Mouse (Mus musculus): ENCODE results near the gene Scfd2. TPM values are rescaled to one million over a fixed set of nuclear protein-coding genes. Genes with fewer than 3 reads are reported as not detected.

Scfd2 gene
- polyA plus RNA-seq, 1 experiment from 2014 or later, result 14.9 TPM

DNA sequence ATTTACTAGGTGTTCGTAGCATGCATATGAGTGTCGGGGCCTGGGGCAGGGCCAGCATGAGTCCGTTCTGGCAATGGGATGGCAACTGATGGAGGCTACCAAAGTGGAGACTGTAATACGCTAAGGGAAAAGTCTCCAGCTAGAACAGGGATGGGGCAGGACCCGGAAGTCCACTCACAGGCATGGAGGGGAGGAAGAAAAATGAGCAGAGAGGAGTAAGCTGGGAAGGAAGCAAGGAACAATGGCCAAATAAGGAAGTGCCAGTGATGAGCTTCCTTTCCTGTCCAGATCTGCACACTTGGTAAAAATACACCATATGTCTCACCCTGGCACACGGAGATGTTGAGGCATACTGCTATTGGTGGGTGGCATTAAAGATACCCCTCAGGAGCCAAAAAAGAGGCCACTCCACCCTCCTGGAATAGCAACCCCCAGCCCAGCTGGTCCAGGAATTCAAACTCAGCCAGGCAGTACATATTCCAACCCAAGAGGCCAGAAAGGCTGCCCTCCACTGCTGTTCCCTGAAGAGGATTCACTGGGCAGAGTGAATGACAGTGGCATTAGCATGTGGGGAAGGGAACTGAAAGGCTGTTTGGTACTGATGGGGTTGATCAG lies 278.8 kb downstream of the Scfd2 start:
- Histone ChIP-seq H3K4me3 (ENCODE audit: low read depth, low read length) (no peak overlapping the region), H3K36me3 (replicated peaks; ENCODE audit: control insufficient read depth, insufficient read depth, low read depth, low read length) (no peaks in the 10 kb centered on the region), H3K4me2 (ENCODE audit: low read depth, low read length) (no peak overlapping the region), H3K9me3 (replicated peaks; ENCODE audit: control insufficient read depth, low read length) (no peaks in the 10 kb centered on the region), H3K27me3 (ENCODE audit: control insufficient read depth, insufficient read depth, low read length) (no peaks in the 10 kb centered on the region), H3K9ac (replicated peaks; ENCODE audit: low read length) (no peak overlapping the region), H3K27ac (replicated peaks; ENCODE audit: low read depth, low read length) (no peak overlapping the region), H3K4me1 (ENCODE audit: control insufficient read depth, insufficient read depth, low read length) (peaks cover 2% of the 10 kb centered on the region; the same call in 1 of the 2 replicates)
- ATAC-seq (replicated peaks; ENCODE audit: insufficient number of reproducible peaks, low FRiP score, low TSS enrichment, low read depth) (no peak), DNase-seq (ENCODE audit: low spot score) (no peak)
- WGBS, result 79% methylated on average over 6 of the region's 6 CpGs

DNA sequence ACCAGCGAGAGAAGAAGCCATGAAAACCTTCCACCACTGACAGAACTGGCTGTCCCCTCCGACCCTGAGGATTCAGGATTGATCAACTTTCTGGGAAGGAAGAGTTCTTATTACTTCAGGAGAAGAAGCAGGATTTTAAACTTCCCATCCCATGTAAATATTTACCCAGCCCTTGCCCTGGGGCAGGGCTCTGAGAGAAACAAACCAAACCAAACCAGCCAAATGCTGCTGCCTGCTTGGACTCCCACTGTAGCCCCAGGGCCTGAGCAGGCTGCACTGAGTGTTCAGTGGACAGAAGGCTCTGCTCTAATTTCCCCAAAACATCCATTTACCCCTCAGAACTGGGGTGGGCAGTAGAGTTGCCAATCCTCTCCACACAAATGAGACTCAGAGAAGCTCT lies 280.6 kb downstream of the Scfd2 start:
- Histone ChIP-seq H3K4me3 (ENCODE audit: low read depth, low read length) (no peak overlapping the region), H3K9me3 (replicated peaks; ENCODE audit: control insufficient read depth, low read length) (no peaks in the 10 kb centered on the region), H3K9ac (replicated peaks; ENCODE audit: low read length) (no peak overlapping the region), H3K4me2 (ENCODE audit: low read depth, low read length) (no peak overlapping the region), H3K27me3 (ENCODE audit: control insufficient read depth, insufficient read depth, low read length) (no peaks in the 10 kb centered on the region), H3K4me1 (ENCODE audit: control insufficient read depth, insufficient read depth, low read length) (peaks cover 2% of the 10 kb centered on the region), H3K36me3 (replicated peaks; ENCODE audit: control insufficient read depth, insufficient read depth, low read depth, low read length) (no peaks in the 10 kb centered on the region), H3K27ac (replicated peaks; ENCODE audit: low read depth, low read length) (no peak overlapping the region)
- DNase-seq (ENCODE audit: low spot score), result no peak
- 54% methylated on average over 2 of the region's 2 CpGs for WGBS
- no peak for ATAC-seq (replicated peaks; ENCODE audit: insufficient number of reproducible peaks, low FRiP score, low TSS enrichment, low read depth)

GRCm38 (mm10) chr5:74250308-74250707 lies 281.3 kb downstream of the Scfd2 start:
- Histone ChIP-seq H3K27ac (replicated peaks; ENCODE audit: low read depth, low read length) (0 out of 2 replicates have a peak overlapping the region, but pooled peaks have one; percentile 4), H3K4me1 (ENCODE audit: control insufficient read depth, insufficient read depth, low read length) (peaks cover 2% of the 10 kb centered on the region), H3K4me3 (ENCODE audit: low read depth, low read length) (no peak overlapping the region), H3K9me3 (replicated peaks; ENCODE audit: control insufficient read depth, low read length) (no peaks in the 10 kb centered on the region), H3K27me3 (ENCODE audit: control insufficient read depth, insufficient read depth, low read length) (no peaks in the 10 kb centered on the region), H3K9ac (replicated peaks; ENCODE audit: low read length) (no peak overlapping the region), H3K36me3 (replicated peaks; ENCODE audit: control insufficient read depth, insufficient read depth, low read depth, low read length) (no peaks in the 10 kb centered on the region), H3K4me2 (ENCODE audit: low read depth, low read length) (no peak overlapping the region)
- 44% methylated on average over 7 of the region's 7 CpGs for WGBS
- no peak for DNase-seq (ENCODE audit: low spot score)
- no peak for ATAC-seq (replicated peaks; ENCODE audit: insufficient number of reproducible peaks, low FRiP score, low TSS enrichment, low read depth)

DNA sequence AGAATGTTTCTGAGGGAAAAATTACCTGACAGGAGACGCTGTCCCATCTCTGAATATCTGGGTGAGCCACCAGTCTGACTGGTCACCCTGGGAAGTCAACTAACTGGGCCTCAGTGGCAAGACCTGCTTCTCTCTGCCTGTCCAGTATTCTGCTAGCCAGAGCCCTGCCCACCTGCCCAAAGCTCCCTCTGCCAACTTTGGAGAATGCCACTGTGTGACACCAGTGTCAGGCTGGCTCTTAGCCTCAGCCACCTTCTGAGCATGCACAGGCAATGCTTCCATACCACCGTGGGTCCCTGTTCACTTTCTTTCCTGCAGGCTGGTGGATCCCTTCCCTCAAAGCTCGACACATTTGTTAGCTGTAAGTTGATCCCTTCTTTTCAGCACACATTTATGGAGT lies 281.8 kb downstream of the Scfd2 start:
- Histone ChIP-seq H3K9me3 (replicated peaks; ENCODE audit: control insufficient read depth, low read length) (no peaks in the 10 kb centered on the region), H3K27ac (replicated peaks; ENCODE audit: low read depth, low read length) (0 out of 2 replicates have a peak overlapping the region, but pooled peaks have one; percentile 4), H3K27me3 (ENCODE audit: control insufficient read depth, insufficient read depth, low read length) (no peaks in the 10 kb centered on the region), H3K4me3 (ENCODE audit: low read depth, low read length) (no peak overlapping the region), H3K4me2 (ENCODE audit: low read depth, low read length) (no peak overlapping the region), H3K9ac (replicated peaks; ENCODE audit: low read length) (no peak overlapping the region), H3K4me1 (ENCODE audit: control insufficient read depth, insufficient read depth, low read length) (peaks cover 2% of the 10 kb centered on the region), H3K36me3 (replicated peaks; ENCODE audit: control insufficient read depth, insufficient read depth, low read depth, low read length) (no peaks in the 10 kb centered on the region)
- no peak for ATAC-seq (replicated peaks; ENCODE audit: insufficient number of reproducible peaks, low FRiP score, low TSS enrichment, low read depth)
- no peak for DNase-seq (ENCODE audit: low spot score)
- WGBS, result 57% methylated on average over 3 of the region's 3 CpGs

GRCm38 (mm10) chr5:74246971-74247370 lies 284.6 kb downstream of the Scfd2 start:
- Histone ChIP-seq H3K27ac (replicated peaks; ENCODE audit: low read depth, low read length) (no peak overlapping the region), H3K9me3 (replicated peaks; ENCODE audit: control insufficient read depth, low read length) (no peaks in the 10 kb centered on the region), H3K9ac (replicated peaks; ENCODE audit: low read length) (no peak overlapping the region), H3K4me2 (ENCODE audit: low read depth, low read length) (no peak overlapping the region), H3K27me3 (ENCODE audit: control insufficient read depth, insufficient read depth, low read length) (no peaks in the 10 kb centered on the region), H3K4me3 (ENCODE audit: low read depth, low read length) (no peak overlapping the region), H3K4me1 (ENCODE audit: control insufficient read depth, insufficient read depth, low read length) (peaks cover 2% of the 10 kb centered on the region), H3K36me3 (replicated peaks; ENCODE audit: control insufficient read depth, insufficient read depth, low read depth, low read length) (no peaks in the 10 kb centered on the region)
- WGBS, result 83% methylated on average over 3 of the region's 3 CpGs
- no peak for DNase-seq (ENCODE audit: low spot score)
- ATAC-seq (replicated peaks; ENCODE audit: insufficient number of reproducible peaks, low FRiP score, low TSS enrichment, low read depth), result no peak

DNA sequence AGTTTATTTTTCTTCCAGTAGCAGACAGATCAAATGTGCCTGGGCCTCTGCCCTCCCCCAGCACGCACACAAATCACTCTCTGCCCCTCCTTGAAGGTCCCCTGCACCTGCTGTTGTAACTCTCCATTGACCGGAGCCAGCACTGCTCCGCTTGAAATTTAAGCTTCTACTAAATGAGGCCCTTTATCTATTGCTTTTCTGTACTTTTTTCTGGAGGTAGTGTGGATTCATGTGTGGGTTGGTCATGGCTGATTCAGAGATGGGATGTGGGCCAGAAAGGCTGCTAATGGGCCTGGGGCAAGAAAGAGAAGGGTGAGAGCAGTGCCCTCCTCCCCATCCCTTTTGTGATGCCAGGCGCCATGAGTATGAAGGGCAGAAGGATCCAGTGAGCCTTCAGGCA lies 285.1 kb downstream of the Scfd2 start:
- no peak overlapping the region for H3K27ac ChIP-seq (replicated peaks; ENCODE audit: low read depth, low read length)
- WGBS, result 65% methylated on average over 4 of the region's 4 CpGs

DNA sequence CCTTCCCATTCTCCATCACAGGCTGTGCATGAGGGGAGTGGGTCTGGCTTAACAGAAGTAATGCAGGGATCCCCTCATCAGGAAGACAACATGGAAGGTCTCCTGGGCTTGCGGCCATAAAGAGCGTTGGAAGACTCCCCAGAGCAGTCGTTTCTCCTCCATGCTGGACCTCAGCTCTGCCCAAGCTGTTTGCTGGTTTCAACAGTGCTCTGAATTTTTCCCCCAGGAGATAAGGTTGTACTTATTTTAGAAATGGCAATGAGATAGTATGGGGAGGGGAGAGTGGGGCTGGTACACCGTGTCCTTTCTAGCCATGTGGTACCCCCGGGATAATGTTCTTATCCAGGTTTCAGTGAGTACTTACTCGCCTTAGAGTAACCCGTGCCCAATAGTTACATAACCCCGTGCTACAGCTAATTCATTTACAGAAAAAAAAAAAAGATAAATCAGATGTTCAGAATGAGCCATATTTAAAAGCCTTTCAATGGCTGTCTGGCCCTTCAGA lies 285.9 kb downstream of the Scfd2 start:
- H3K4me3 ChIP-seq (ENCODE audit: low read depth, low read length), result no peak overlapping the region
- no peak overlapping the region for H3K27ac ChIP-seq (replicated peaks; ENCODE audit: low read depth, low read length)
- H3K27me3 ChIP-seq (ENCODE audit: control insufficient read depth, insufficient read depth, low read length), result no peaks in the 10 kb centered on the region
- peaks cover 2% of the 10 kb centered on the region for H3K4me1 ChIP-seq (ENCODE audit: control insufficient read depth, insufficient read depth, low read length)
- WGBS, result 94% methylated on average over 8 of the region's 8 CpGs
- H3K36me3 ChIP-seq (replicated peaks; ENCODE audit: control insufficient read depth, insufficient read depth, low read depth, low read length), result no peaks in the 10 kb centered on the region
- ATAC-seq (replicated peaks; ENCODE audit: insufficient number of reproducible peaks, low FRiP score, low TSS enrichment, low read depth) (no peak), DNase-seq (ENCODE audit: low spot score) (no peak)
- H3K9ac ChIP-seq (replicated peaks; ENCODE audit: low read length), result no peak overlapping the region
- H3K4me2 ChIP-seq (ENCODE audit: low read depth, low read length), result no peak overlapping the region
- no peaks in the 10 kb centered on the region for H3K9me3 ChIP-seq (replicated peaks; ENCODE audit: control insufficient read depth, low read length)

More for the DNA sequence above, 285.1 kb downstream of the Scfd2 start:
- H3K9ac ChIP-seq (replicated peaks; ENCODE audit: low read length), result no peak overlapping the region
- no peaks in the 10 kb centered on the region for H3K27me3 ChIP-seq (ENCODE audit: control insufficient read depth, insufficient read depth, low read length)
- no peak for DNase-seq (ENCODE audit: low spot score)
- ATAC-seq (replicated peaks; ENCODE audit: insufficient number of reproducible peaks, low FRiP score, low TSS enrichment, low read depth), result no peak
- H3K36me3 ChIP-seq (replicated peaks; ENCODE audit: control insufficient read depth, insufficient read depth, low read depth, low read length), result no peaks in the 10 kb centered on the region
- H3K4me3 ChIP-seq (ENCODE audit: low read depth, low read length), result no peak overlapping the region
- no peaks in the 10 kb centered on the region for H3K9me3 ChIP-seq (replicated peaks; ENCODE audit: control insufficient read depth, low read length)
- H3K4me2 ChIP-seq (ENCODE audit: low read depth, low read length), result no peak overlapping the region
- peaks cover 2% of the 10 kb centered on the region for H3K4me1 ChIP-seq (ENCODE audit: control insufficient read depth, insufficient read depth, low read length)

GRCm38 (mm10) chr5:74244406-74245019 lies 287.0 kb downstream of the Scfd2 start:
- H3K4me3 ChIP-seq (ENCODE audit: low read depth, low read length), result no peak overlapping the region
- H3K4me2 ChIP-seq (ENCODE audit: low read depth, low read length), result no peak overlapping the region
- H3K27me3 ChIP-seq (ENCODE audit: control insufficient read depth, insufficient read depth, low read length), result no peaks in the 10 kb centered on the region
- H3K9me3 ChIP-seq (replicated peaks; ENCODE audit: control insufficient read depth, low read length), result no peaks in the 10 kb centered on the region
- 89% methylated on average over 14 of the region's 14 CpGs for WGBS
- no peak for ATAC-seq (replicated peaks; ENCODE audit: insufficient number of reproducible peaks, low FRiP score, low TSS enrichment, low read depth)
- H3K27ac ChIP-seq (replicated peaks; ENCODE audit: low read depth, low read length), result no peak overlapping the region
- H3K9ac ChIP-seq (replicated peaks; ENCODE audit: low read length), result no peak overlapping the region
- DNase-seq (ENCODE audit: low spot score), result no peak
- no peaks in the 10 kb centered on the region for H3K36me3 ChIP-seq (replicated peaks; ENCODE audit: control insufficient read depth, insufficient read depth, low read depth, low read length)
- H3K4me1 ChIP-seq (ENCODE audit: control insufficient read depth, insufficient read depth, low read length), result no peaks in the 10 kb centered on the region; the same call in 1 of the 2 replicates
